Mouse (Mus musculus): ENCODE measurements around the gene Nkd2. TPM values are rescaled to one million over a fixed set of nuclear protein-coding genes. Genes with fewer than 3 reads are reported as not detected.

Gene Nkd2
- polyA plus RNA-seq (2012; rRNA removed) = 1.2 and 1.3 TPM in 2 replicates

DNA sequence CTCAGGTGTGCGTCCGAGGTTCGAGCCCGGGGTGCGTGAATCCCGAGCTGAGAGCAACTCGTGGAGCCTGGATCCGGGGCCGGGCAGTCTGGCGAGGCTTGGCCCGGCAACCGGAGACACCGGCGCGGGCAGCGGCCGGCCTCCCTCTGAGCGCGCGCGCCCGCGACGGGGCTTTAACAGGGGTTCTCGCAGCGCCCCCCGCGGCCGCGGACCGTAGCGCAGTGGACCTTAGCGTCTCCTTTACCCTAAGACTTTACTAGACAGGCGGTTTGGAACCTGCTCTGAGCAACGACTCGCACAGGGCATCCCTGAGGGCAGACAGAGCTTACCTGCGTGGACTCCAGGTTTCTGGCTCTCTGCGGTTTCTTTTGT lies at the start of gene Nkd2:
Gene Nkd2 (minus strand): TSS at position 167 of the 372 bp plus-strand sequence.
- H3K27me3 ChIP-seq (replicated peaks; ENCODE audit: control insufficient read depth, insufficient read depth, low read length) = peaks cover 3% of the 10 kb centered on the region; the same call in 1 of the 2 replicates
- H3K4me1 ChIP-seq (ENCODE audit: control insufficient read depth, insufficient read depth, low read length) = 0 out of 2 replicates have a peak, but pooled peaks cover 3% of the 10 kb centered on the region
- no peaks in the 10 kb centered on the region for H3K36me3 ChIP-seq (ENCODE audit: control insufficient read depth, insufficient read depth, low read length)
- TF ChIP-seq POLR2A (IDR thresholded peaks at IDR 0.05; ENCODE audit: low read depth, low read length) (no peak), CTCF (conservative IDR thresholded peaks at IDR 0.05; ENCODE audit: insufficient read depth, insufficient read length, low read depth, low read length) (peak; percentile 54; the same call in 1 of the 2 replicates)
- DNase-seq = peak; percentile 87
- WGBS = under 1% methylated on average over 38 of the region's 38 CpGs
- no peak within 1 kb of the TSS for H3K27ac ChIP-seq (ENCODE audit: insufficient read depth, low read depth, low read length)
- peak within 1 kb of the TSS; percentile 65 for H3K4me3 ChIP-seq (ENCODE audit: insufficient read depth, low read depth, low read length)

DNA sequence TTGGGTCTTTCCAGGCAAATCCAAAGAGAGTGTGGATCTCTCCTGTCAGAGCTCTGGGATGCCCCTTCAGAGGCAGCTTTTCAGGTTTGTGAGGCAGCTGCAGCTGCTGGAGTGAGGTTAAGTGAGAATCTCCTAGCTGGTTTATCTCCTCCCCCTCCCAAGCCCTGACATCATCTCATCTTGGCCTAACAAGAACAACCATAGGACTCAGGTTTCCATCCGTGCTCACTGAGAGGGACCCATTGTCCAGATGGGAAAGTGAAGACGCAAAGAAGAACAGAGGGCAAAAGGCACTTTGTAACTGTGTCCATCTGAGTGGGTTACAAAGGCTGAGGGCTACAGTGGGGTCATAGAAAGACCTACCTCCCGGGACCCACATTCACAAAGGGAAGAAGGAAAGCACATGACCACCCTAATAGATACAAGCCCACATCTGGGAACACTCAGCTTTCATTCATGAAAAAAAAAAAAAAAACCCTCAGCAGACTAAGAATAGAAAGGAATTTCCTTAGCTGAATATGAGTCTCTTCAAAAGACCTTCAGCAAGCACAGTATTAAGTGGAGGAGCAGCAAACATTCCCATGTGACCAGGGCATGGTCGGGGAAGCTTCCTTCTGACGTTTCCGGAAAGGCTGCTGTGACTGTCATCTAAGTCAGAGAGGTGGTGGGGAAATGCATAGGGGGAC lies 45.2 kb upstream of the Nkd2 start:
- H3K4me1 ChIP-seq (ENCODE audit: control insufficient read depth, insufficient read depth, low read length) = no peaks in the 10 kb centered on the region
- DNase-seq = peak; percentile 76
- TF ChIP-seq CTCF (conservative IDR thresholded peaks at IDR 0.05; ENCODE audit: insufficient read depth, insufficient read length, low read depth, low read length) = no peak
- TF ChIP-seq POLR2A (IDR thresholded peaks at IDR 0.05; ENCODE audit: low read depth, low read length) = no peak
- WGBS = 54% methylated on average over 6 of the region's 6 CpGs
- H3K27me3 ChIP-seq (replicated peaks; ENCODE audit: control insufficient read depth, insufficient read depth, low read length) = no peaks in the 10 kb centered on the region
- H3K4me3 ChIP-seq (ENCODE audit: insufficient read depth, low read depth, low read length) = no peak overlapping the region
- H3K27ac ChIP-seq (ENCODE audit: insufficient read depth, low read depth, low read length) = peak overlapping the region; percentile 26; the same call in 1 of the 2 replicates
- H3K36me3 ChIP-seq (ENCODE audit: control insufficient read depth, insufficient read depth, low read length) = no peaks in the 10 kb centered on the region

DNA sequence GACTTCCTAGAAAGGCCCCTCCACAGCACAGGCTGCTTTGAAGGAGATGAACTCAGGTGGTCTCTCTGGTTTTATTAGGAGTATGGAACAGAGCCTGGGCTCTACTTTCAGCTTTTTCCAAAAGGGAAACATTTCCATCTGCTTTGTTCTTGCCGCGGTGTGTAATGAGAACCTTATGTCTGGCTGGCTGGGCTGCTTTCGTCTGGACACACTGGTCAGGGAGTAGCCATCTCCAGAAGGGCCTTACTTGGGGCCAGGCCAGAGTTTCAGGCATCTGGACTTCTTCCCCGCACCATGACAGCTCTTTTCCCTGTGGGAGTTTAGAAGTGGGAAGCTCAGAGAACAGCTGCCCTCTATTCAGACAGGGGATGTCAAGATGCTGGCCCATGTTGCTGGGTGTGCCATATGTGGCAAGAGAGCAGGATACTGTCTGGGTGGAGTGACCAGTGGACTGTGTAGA lies 40.0 kb upstream of the Nkd2 start:
- Histone ChIP-seq H3K4me3 (ENCODE audit: insufficient read depth, low read depth, low read length) (no peak overlapping the region), H3K4me1 (ENCODE audit: control insufficient read depth, insufficient read depth, low read length) (no peaks in the 10 kb centered on the region), H3K27me3 (replicated peaks; ENCODE audit: control insufficient read depth, insufficient read depth, low read length) (no peaks in the 10 kb centered on the region), H3K36me3 (ENCODE audit: control insufficient read depth, insufficient read depth, low read length) (no peaks in the 10 kb centered on the region), H3K27ac (ENCODE audit: insufficient read depth, low read depth, low read length) (no peak overlapping the region)
- peak; percentile 59 for DNase-seq
- 66% methylated on average over 4 of the region's 4 CpGs for WGBS
- TF ChIP-seq POLR2A (IDR thresholded peaks at IDR 0.05; ENCODE audit: low read depth, low read length) (no peak), CTCF (conservative IDR thresholded peaks at IDR 0.05; ENCODE audit: insufficient read depth, insufficient read length, low read depth, low read length) (no peak)

DNA sequence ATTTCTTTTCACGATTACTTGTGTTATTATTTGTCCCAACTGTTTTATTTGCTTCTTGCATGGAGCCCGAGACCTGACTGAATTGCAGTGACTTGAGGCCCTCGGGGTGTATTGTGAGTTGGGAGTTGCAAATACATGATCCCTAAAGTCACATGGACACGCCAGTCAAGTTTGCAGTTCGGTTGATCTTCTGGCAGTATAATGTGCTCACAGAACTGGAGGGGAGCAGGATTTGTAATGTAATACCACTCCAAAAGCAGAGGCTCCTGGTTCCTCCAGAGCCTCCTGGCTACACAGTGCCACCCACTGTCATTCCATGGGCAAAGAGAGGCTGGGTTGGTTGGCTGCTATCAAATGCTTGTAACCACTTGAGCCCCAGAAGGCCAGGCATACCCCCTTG lies 39.2 kb upstream of the Nkd2 start:
- Histone ChIP-seq H3K4me3 (ENCODE audit: insufficient read depth, low read depth, low read length) (no peak overlapping the region), H3K27ac (ENCODE audit: insufficient read depth, low read depth, low read length) (no peak overlapping the region), H3K36me3 (ENCODE audit: control insufficient read depth, insufficient read depth, low read length) (no peaks in the 10 kb centered on the region), H3K27me3 (replicated peaks; ENCODE audit: control insufficient read depth, insufficient read depth, low read length) (no peaks in the 10 kb centered on the region), H3K4me1 (ENCODE audit: control insufficient read depth, insufficient read depth, low read length) (no peaks in the 10 kb centered on the region)
- WGBS = 60% methylated on average over 5 of the region's 5 CpGs
- no peak for DNase-seq
- TF ChIP-seq CTCF (conservative IDR thresholded peaks at IDR 0.05; ENCODE audit: insufficient read depth, insufficient read length, low read depth, low read length) (no peak), POLR2A (IDR thresholded peaks at IDR 0.05; ENCODE audit: low read depth, low read length) (no peak)

DNA sequence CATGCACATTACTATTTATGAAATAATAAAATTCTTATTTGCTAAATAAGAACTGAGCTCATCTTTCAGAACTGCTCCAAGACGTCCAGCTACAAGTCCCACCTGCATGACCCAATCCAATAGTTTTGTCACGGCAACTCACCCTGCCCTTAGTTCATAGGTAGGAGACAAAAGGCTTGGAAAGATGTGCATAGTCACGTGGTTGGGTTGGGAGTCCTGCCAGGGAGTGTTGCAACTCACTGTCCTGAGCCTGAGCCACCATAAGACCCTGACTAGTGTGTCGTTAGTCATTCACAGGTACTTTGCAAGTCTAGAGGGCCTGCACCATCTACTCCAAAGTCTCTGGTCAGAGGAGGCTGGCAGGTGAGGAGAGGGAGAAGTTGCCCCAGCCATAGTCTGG lies 38.6 kb upstream of the Nkd2 start:
- WGBS = 62% methylated on average over 4 of the region's 4 CpGs
- TF ChIP-seq CTCF (conservative IDR thresholded peaks at IDR 0.05; ENCODE audit: insufficient read depth, insufficient read length, low read depth, low read length) = no peak
- TF ChIP-seq POLR2A (IDR thresholded peaks at IDR 0.05; ENCODE audit: low read depth, low read length) = no peak
- H3K4me1 ChIP-seq (ENCODE audit: control insufficient read depth, insufficient read depth, low read length) = no peaks in the 10 kb centered on the region
- H3K4me3 ChIP-seq (ENCODE audit: insufficient read depth, low read depth, low read length) = no peak overlapping the region
- no peak overlapping the region for H3K27ac ChIP-seq (ENCODE audit: insufficient read depth, low read depth, low read length)
- H3K36me3 ChIP-seq (ENCODE audit: control insufficient read depth, insufficient read depth, low read length) = no peaks in the 10 kb centered on the region
- no peaks in the 10 kb centered on the region for H3K27me3 ChIP-seq (replicated peaks; ENCODE audit: control insufficient read depth, insufficient read depth, low read length)
- DNase-seq = peak; percentile 32

DNA sequence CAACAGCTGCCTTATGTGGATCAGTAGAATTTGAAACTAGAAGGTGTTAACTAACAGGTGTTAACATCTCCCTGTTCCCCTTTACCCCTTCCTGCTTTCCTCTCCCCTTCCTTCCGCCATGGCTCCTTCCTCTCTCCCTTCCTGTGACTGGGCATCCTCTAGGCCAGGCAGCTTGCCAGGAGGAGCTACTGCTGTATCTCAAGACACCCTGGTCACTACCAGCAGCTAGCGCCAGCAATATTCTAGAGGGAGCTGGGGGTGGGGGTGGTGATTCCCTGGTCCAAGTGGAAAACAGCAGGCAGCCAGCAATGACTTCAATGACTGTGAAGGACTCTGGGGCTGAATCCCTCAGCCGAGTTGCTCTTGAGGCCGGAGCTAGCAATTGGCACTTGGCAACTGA lies 38.2 kb upstream of the Nkd2 start:
- Histone ChIP-seq H3K27ac (ENCODE audit: insufficient read depth, low read depth, low read length) (no peak overlapping the region), H3K4me1 (ENCODE audit: control insufficient read depth, insufficient read depth, low read length) (no peaks in the 10 kb centered on the region), H3K4me3 (ENCODE audit: insufficient read depth, low read depth, low read length) (no peak overlapping the region), H3K36me3 (ENCODE audit: control insufficient read depth, insufficient read depth, low read length) (no peaks in the 10 kb centered on the region), H3K27me3 (replicated peaks; ENCODE audit: control insufficient read depth, insufficient read depth, low read length) (no peaks in the 10 kb centered on the region)
- 78% methylated on average over 4 of the region's 4 CpGs for WGBS
- peak; percentile 15 for DNase-seq
- TF ChIP-seq POLR2A (IDR thresholded peaks at IDR 0.05; ENCODE audit: low read depth, low read length) (no peak), CTCF (conservative IDR thresholded peaks at IDR 0.05; ENCODE audit: insufficient read depth, insufficient read length, low read depth, low read length) (no peak)

DNA sequence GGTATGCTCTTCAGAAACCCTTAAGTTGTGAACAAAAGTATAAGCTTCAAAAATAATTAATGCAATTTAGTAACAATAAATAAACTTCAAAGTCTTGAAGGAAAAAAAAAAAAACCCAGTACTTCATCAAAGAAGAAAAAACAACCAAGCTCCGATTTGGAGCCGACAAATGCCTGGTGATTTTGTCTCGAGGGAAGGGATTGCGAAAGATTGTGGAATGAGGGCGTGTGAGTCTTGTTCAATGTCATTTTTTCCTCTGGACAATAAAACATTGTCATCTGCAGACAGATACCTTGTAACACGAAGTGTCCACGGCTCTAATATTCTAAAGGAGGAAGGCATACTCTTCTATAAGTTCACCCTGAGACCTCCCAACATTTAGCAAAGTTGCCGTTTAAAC lies 33.9 kb upstream of the Nkd2 start:
- WGBS = 68% methylated on average over 8 of the region's 8 CpGs
- no peak overlapping the region for H3K4me3 ChIP-seq (ENCODE audit: insufficient read depth, low read depth, low read length)
- H3K36me3 ChIP-seq (ENCODE audit: control insufficient read depth, insufficient read depth, low read length) = no peaks in the 10 kb centered on the region
- no peaks in the 10 kb centered on the region for H3K4me1 ChIP-seq (ENCODE audit: control insufficient read depth, insufficient read depth, low read length)
- no peak overlapping the region for H3K27ac ChIP-seq (ENCODE audit: insufficient read depth, low read depth, low read length)
- TF ChIP-seq CTCF (conservative IDR thresholded peaks at IDR 0.05; ENCODE audit: insufficient read depth, insufficient read length, low read depth, low read length) (no peak), POLR2A (IDR thresholded peaks at IDR 0.05; ENCODE audit: low read depth, low read length) (no peak)
- H3K27me3 ChIP-seq (replicated peaks; ENCODE audit: control insufficient read depth, insufficient read depth, low read length) = no peaks in the 10 kb centered on the region
- no peak for DNase-seq

Data from kidney, adult 2 months (tissue).